Mouse (Mus musculus) testis, adult 2 months (tissue): ENCODE measurements at regions not wholly inside any gene's neighbourhood (a gene's known extent, or its start where the extent isn't known, plus 50 kb on each side); places are given as distances from the start of the nearest gene placed in this dataset.

Experiments used
- H3K27ac ChIP-seq: fragments of 200-500 bp; 2 replicates; pipeline ENCODE4 v1.5.1; 2012; ENCODE audit warnings: low read depth, low read length; ENCODE audit not compliant: control insufficient read depth, insufficient read depth
- H3K27me3 ChIP-seq: fragments of 200-500 bp; 2 replicates; pipeline ENCODE4 v1.6.1; 2012; ENCODE audit warnings: mild to moderate bottlenecking, low read length, moderate library complexity; ENCODE audit not compliant: control insufficient read depth, insufficient read depth
- H3K36me3 ChIP-seq: fragments of 200-500 bp; 2 replicates; pipeline ENCODE4 v1.6.1; 2012; ENCODE audit warnings: mild to moderate bottlenecking, low read length; ENCODE audit not compliant: control insufficient read depth, insufficient read depth
- H3K4me1 ChIP-seq: fragments of 200-500 bp; 2 replicates; pipeline ENCODE4 v1.6.1; 2012; ENCODE audit warnings: low read length; ENCODE audit not compliant: control insufficient read depth, insufficient read depth
- H3K4me3 ChIP-seq: fragments of 200-500 bp; 2 replicates; pipeline ENCODE4 v1.5.1; 2012; ENCODE audit warnings: low read depth, mild to moderate bottlenecking, low read length, moderate library complexity, mixed read lengths; ENCODE audit not compliant: control insufficient read depth
- CTCF ChIP-seq: fragments of 200-500 bp; IDR thresholded peaks from 2 replicates; pipeline ENCODE4 v1.5.1; 2012; ENCODE audit warnings: low read depth, mild to moderate bottlenecking, inconsistent platforms, low read length, moderate library complexity; ENCODE audit not compliant: control insufficient read depth, insufficient read depth, insufficient replicate concordance
- POLR2A ChIP-seq: fragments of 200-500 bp; IDR thresholded peaks from 2 replicates; pipeline ENCODE4 v1.6.1; 2012; ENCODE audit warnings: low read depth, mild to moderate bottlenecking, inconsistent platforms, low read length, moderate library complexity; ENCODE audit not compliant: control insufficient read depth

- no peak overlapping the region for H3K27ac ChIP-seq
- H3K36me3 ChIP-seq = no peaks in the 10 kb centered on the region
- H3K27me3 ChIP-seq = no peaks in the 10 kb centered on the region
- TF ChIP-seq POLR2A (no peak), CTCF (no peak)
- no peak overlapping the region for H3K4me3 ChIP-seq
- H3K4me1 ChIP-seq = no peaks in the 10 kb centered on the region
Observed at GRCm38 (mm10) chr15:61417506-61417905, 494.7 kb upstream of the A1bg start.

GRCm38 (mm10) chr15:61416841-61417240, 494.0 kb upstream of the A1bg start:
- Histone ChIP-seq H3K36me3 (no peaks in the 10 kb centered on the region), H3K27ac (no peak overlapping the region), H3K27me3 (no peaks in the 10 kb centered on the region), H3K4me3 (no peak overlapping the region), H3K4me1 (no peaks in the 10 kb centered on the region)
- TF ChIP-seq CTCF (no peak), POLR2A (no peak)

DNA sequence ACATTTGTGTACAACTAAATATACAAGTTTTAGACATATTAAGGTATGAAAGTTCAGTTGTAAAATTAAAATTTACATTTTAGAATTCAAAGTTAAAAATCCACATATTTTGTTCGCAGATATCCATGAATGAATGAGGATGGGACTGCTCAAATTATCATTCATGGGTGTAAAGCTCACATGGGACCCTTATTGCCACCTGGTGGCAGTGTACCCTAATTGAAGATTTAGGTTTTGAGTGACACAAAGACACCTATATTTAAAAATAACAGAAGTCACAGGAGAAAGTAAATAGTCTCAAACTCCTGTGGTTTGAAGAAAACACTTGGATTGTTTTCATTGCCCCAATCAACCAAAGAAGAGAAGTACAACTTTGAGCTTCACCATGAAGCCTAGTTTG, 492.8 kb upstream of the A1bg start:
- H3K4me3 ChIP-seq = no peak overlapping the region
- no peaks in the 10 kb centered on the region for H3K27me3 ChIP-seq
- no peak for TF ChIP-seq POLR2A
- no peak for TF ChIP-seq CTCF
- no peak overlapping the region for H3K27ac ChIP-seq
- H3K36me3 ChIP-seq = no peaks in the 10 kb centered on the region
- no peaks in the 10 kb centered on the region for H3K4me1 ChIP-seq

- no peaks in the 10 kb centered on the region for H3K27me3 ChIP-seq
- no peak for TF ChIP-seq CTCF
- TF ChIP-seq POLR2A = no peak
- no peak overlapping the region for H3K27ac ChIP-seq
- H3K36me3 ChIP-seq = no peaks in the 10 kb centered on the region
- no peak overlapping the region for H3K4me3 ChIP-seq
- no peaks in the 10 kb centered on the region for H3K4me1 ChIP-seq
Observed at GRCm38 (mm10) chr15:61411821-61412220, 489.0 kb upstream of the A1bg start.

DNA sequence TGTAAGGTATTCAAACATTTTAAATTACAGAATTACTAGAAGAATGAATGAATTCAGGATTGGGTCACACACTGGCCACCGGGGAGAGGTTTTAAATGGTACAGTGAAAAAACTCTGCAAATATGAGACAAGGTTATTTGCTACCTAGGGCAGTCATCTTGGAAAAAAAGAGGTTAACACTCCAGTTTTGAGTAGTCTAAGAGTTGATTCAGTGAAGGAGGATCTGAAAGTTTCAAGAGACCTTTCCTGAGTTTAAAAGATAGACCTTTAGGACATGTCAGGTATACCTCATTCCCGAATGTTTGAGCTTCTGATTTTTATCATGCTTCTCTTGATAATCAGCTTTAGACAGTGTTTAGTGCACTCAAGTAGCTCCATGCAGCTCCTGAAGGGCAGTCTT, 488.0 kb upstream of the A1bg start:
- H3K4me1 ChIP-seq = no peaks in the 10 kb centered on the region
- H3K36me3 ChIP-seq = no peaks in the 10 kb centered on the region
- no peak overlapping the region for H3K27ac ChIP-seq
- TF ChIP-seq CTCF (no peak), POLR2A (no peak)
- H3K4me3 ChIP-seq = no peak overlapping the region
- H3K27me3 ChIP-seq = no peaks in the 10 kb centered on the region

DNA sequence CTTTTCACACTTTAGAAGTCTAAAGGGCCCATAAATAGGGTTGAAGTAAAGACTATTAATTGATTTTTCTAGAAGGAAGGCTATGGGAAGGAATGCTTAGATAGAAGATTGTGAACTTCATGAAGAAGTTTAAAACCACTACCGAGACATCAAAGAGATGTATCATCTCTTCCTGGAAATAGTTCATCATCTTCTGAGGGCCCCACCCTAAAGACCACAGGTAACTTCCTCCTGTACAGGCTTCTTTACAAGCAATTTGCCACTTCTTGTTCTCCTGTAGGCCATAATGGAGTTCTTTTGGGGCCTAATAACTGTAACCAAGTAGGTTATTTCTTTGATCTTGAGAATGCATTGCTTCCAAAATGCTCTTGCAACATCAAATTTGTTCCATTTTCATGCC, 485.8 kb upstream of the A1bg start:
- Histone ChIP-seq H3K4me1 (no peaks in the 10 kb centered on the region), H3K27ac (no peak overlapping the region), H3K36me3 (no peaks in the 10 kb centered on the region), H3K4me3 (no peak overlapping the region), H3K27me3 (no peaks in the 10 kb centered on the region)
- TF ChIP-seq POLR2A (no peak), CTCF (no peak)

GRCm38 (mm10) chr15:61400720-61401119, 477.9 kb upstream of the A1bg start:
- Histone ChIP-seq H3K4me3 (no peak overlapping the region), H3K27ac (no peak overlapping the region), H3K4me1 (no peaks in the 10 kb centered on the region), H3K36me3 (no peaks in the 10 kb centered on the region), H3K27me3 (no peaks in the 10 kb centered on the region)
- TF ChIP-seq CTCF = no peak
- no peak for TF ChIP-seq POLR2A

GRCm38 (mm10) chr15:61399971-61400370, 477.2 kb upstream of the A1bg start:
- Histone ChIP-seq H3K4me1 (no peaks in the 10 kb centered on the region), H3K27me3 (no peaks in the 10 kb centered on the region), H3K36me3 (no peaks in the 10 kb centered on the region), H3K4me3 (no peak overlapping the region), H3K27ac (no peak overlapping the region)
- TF ChIP-seq POLR2A = no peak
- no peak for TF ChIP-seq CTCF
